In genomic region chr5:4735461-4735860, GRCm38 (mm10) we compare ENCODE assay signal across 23 mouse cellular contexts. TPM values are rescaled to one million over a fixed set of nuclear protein-coding genes. Genes with fewer than 3 reads are reported as not detected.
DNase-seq lines count a peak whose midpoint lies in the region; ATAC-seq and TF ChIP-seq lines count a peak whose summit lies in the region.
"Had no signal": no experiment of that assay in that cellular context is flagged by ENCODE, and none has a peak within 500 bp of the region (broad histone marks: within the 10 kb centered on the region; RNA-seq: fewer than 3 reads in every experiment).

No protein-coding gene starts in this region.

- no peak for TF ChIP-seq CTCF in kidney, adult 2 months (conservative IDR thresholded peaks at IDR 0.05; ENCODE audit: insufficient read depth, insufficient read length, low read depth, low read length)
- TF ChIP-seq CTCF in brain, embryonic 14.5 days (IDR thresholded peaks at IDR 0.05; ENCODE audit: borderline replicate concordance, extremely low read depth, insufficient read depth, insufficient read length), result no peak

- H3K9ac ChIP-seq in embryonic facial prominence, embryonic 14.5 days (ENCODE audit: low read depth, low read length), result no peak overlapping the region
- H3K9ac ChIP-seq in kidney, embryonic 15.5 days, result no peak overlapping the region
- H3K9ac ChIP-seq: embryonic facial prominence, embryonic 12.5 days; forebrain, embryonic 12.5 days; forebrain, embryonic 15.5 days; hindbrain, embryonic 12.5 days; hindbrain, embryonic 15.5 days had no signal

- no peak overlapping the region for H3K27ac ChIP-seq in embryonic facial prominence, embryonic 14.5 days (replicated peaks; ENCODE audit: low read depth, low read length)
- H3K27ac ChIP-seq in embryonic facial prominence, embryonic 10.5 days (replicated peaks), result no peak overlapping the region
- H3K27ac ChIP-seq in kidney, adult 2 months (ENCODE audit: insufficient read depth, low read depth, low read length), result peak overlapping the region; percentile 5
- no peak overlapping the region for H3K27ac ChIP-seq in kidney, embryonic 15.5 days
- H3K27ac ChIP-seq: embryonic facial prominence, embryonic 12.5 days; forebrain, embryonic 12.5 days; forebrain, embryonic 15.5 days; heart, adult 2 months; hindbrain, embryonic 12.5 days; hindbrain, embryonic 15.5 days had no signal

- ATAC-seq in embryonic facial prominence, embryonic 14.5 days (ENCODE audit: low read depth), result peak; percentile 44; the same call in 1 of the 2 replicates
- ATAC-seq in kidney, embryonic 15.5 days (replicated peaks; ENCODE audit: low FRiP score), result no peak
- ATAC-seq: activated CD4-positive, CD25-positive, alpha-beta regulatory T cell, adult 4 months; forebrain, embryonic 15.5 days had no signal

- peaks cover 17% of the 10 kb centered on the region; the same call in 1 of the 2 replicates for H3K4me1 ChIP-seq in embryonic facial prominence, embryonic 14.5 days (ENCODE audit: control insufficient read depth, insufficient read depth, low read length)
- peaks cover 20% of the 10 kb centered on the region for H3K4me1 ChIP-seq in embryonic facial prominence, embryonic 10.5 days
- peaks cover 17% of the 10 kb centered on the region for H3K4me1 ChIP-seq in kidney, adult 2 months (ENCODE audit: control insufficient read depth, insufficient read depth, low read length)
- H3K4me1 ChIP-seq in kidney, embryonic 15.5 days, result 0 out of 2 replicates have a peak, but pooled peaks cover 11% of the 10 kb centered on the region

- DNase-seq in embryonic facial prominence, embryonic 14.5 days (ENCODE audit: low spot score), result no peak
- no peak for DNase-seq in embryonic facial prominence, embryonic 10.5 days (ENCODE audit: low spot score)
- DNase-seq in kidney, adult 2 months, result peak; percentile 83
- DNase-seq in brain, embryonic 14.5 days (ENCODE audit: low read depth), result peak; percentile 20
- peak; percentile 59 to 61 for DNase-seq in kidney, postnatal 36 days
- no peak for DNase-seq in left cerebral cortex, postnatal 4 days
- DNase-seq: adrenal gland, adult 8-10 months; adrenal gland, postnatal 25 days; cerebellum, adult 18-20 months; cerebellum, adult 9-10 months; cerebellum, postnatal 14 days; gastrocnemius, postnatal 10 days; gastrocnemius, postnatal 36 days; heart, adult 2 months had no signal

- WGBS in embryonic facial prominence, embryonic 14.5 days, result 64% methylated on average over 7 of the region's 7 CpGs
- 65% methylated on average over 7 of the region's 7 CpGs for WGBS in embryonic facial prominence, embryonic 10.5 days
- 55% methylated on average over 7 of the region's 7 CpGs for WGBS in kidney, adult 2 months
- WGBS in kidney, embryonic 15.5 days, result 69% methylated on average over 7 of the region's 7 CpGs

- TF ChIP-seq POLR2A in kidney, adult 2 months (IDR thresholded peaks at IDR 0.05; ENCODE audit: low read depth, low read length), result no peak
- TF ChIP-seq POLR2A in brain, embryonic 14.5 days (IDR thresholded peaks at IDR 0.05; ENCODE audit: borderline replicate concordance, extremely low read depth, insufficient read depth, insufficient read length, poor library complexity, severe bottlenecking), result no peak

- H3K4me2 ChIP-seq in embryonic facial prominence, embryonic 14.5 days (ENCODE audit: low read depth, low read length), result no peak overlapping the region
- H3K4me2 ChIP-seq in kidney, embryonic 15.5 days, result no peak overlapping the region
- H3K4me2 ChIP-seq: embryonic facial prominence, embryonic 12.5 days; forebrain, embryonic 12.5 days; forebrain, embryonic 15.5 days; heart, embryonic 11.5 days; hindbrain, embryonic 12.5 days; hindbrain, embryonic 15.5 days had no signal

- no peaks in the 10 kb centered on the region for H3K9me3 ChIP-seq in embryonic facial prominence, embryonic 14.5 days (ENCODE audit: control insufficient read depth, low read length)
- H3K9me3 ChIP-seq in embryonic facial prominence, embryonic 10.5 days, result no peaks in the 10 kb centered on the region
- H3K9me3 ChIP-seq in kidney, embryonic 15.5 days (replicated peaks), result no peaks in the 10 kb centered on the region
- H3K9me3 ChIP-seq: embryonic facial prominence, embryonic 12.5 days; forebrain, embryonic 12.5 days; forebrain, embryonic 15.5 days; hindbrain, embryonic 12.5 days; hindbrain, embryonic 15.5 days had no signal

- H3K4me3 ChIP-seq in embryonic facial prominence, embryonic 14.5 days (ENCODE audit: low read depth, low read length), result no peak overlapping the region
- no peak overlapping the region for H3K4me3 ChIP-seq in embryonic facial prominence, embryonic 10.5 days
- no peak overlapping the region for H3K4me3 ChIP-seq in kidney, adult 2 months (ENCODE audit: insufficient read depth, low read depth, low read length)
- H3K4me3 ChIP-seq in kidney, embryonic 15.5 days (replicated peaks), result no peak overlapping the region
- H3K4me3 ChIP-seq: embryonic facial prominence, embryonic 12.5 days; erythroblast, embryonic 14.5 days; forebrain, embryonic 12.5 days; forebrain, embryonic 15.5 days; heart, adult 2 months; hindbrain, embryonic 12.5 days; hindbrain, embryonic 15.5 days had no signal

- no peaks in the 10 kb centered on the region for H3K27me3 ChIP-seq in embryonic facial prominence, embryonic 14.5 days (replicated peaks; ENCODE audit: control insufficient read depth, insufficient read depth, low read length)
- H3K27me3 ChIP-seq in embryonic facial prominence, embryonic 10.5 days (replicated peaks; ENCODE audit: low read depth, poor library complexity, severe bottlenecking), result peaks cover 10% of the 10 kb centered on the region
- no peaks in the 10 kb centered on the region for H3K27me3 ChIP-seq in kidney, adult 2 months (replicated peaks; ENCODE audit: control insufficient read depth, insufficient read depth, low read length)
- H3K27me3 ChIP-seq in kidney, embryonic 15.5 days, result no peaks in the 10 kb centered on the region
- H3K27me3 ChIP-seq: embryonic facial prominence, embryonic 12.5 days; forebrain, embryonic 15.5 days; hindbrain, embryonic 15.5 days had no signal

- no peaks in the 10 kb centered on the region for H3K36me3 ChIP-seq in embryonic facial prominence, embryonic 14.5 days (ENCODE audit: control insufficient read depth, insufficient read depth, low read length)
- H3K36me3 ChIP-seq in embryonic facial prominence, embryonic 10.5 days (replicated peaks), result no peaks in the 10 kb centered on the region
- no peaks in the 10 kb centered on the region for H3K36me3 ChIP-seq in kidney, adult 2 months (ENCODE audit: control insufficient read depth, insufficient read depth, low read length)
- H3K36me3 ChIP-seq in kidney, embryonic 15.5 days, result no peaks in the 10 kb centered on the region
- H3K36me3 ChIP-seq: embryonic facial prominence, embryonic 12.5 days; forebrain, embryonic 12.5 days; forebrain, embryonic 15.5 days; hindbrain, embryonic 12.5 days; hindbrain, embryonic 15.5 days had no signal

- intact Hi-C loops in left cerebral cortex, postnatal 4 days (cut with DNase I), result no loop called here

RNA-seq across cellular contexts. Expression of gene Fzd1, which starts 22.4 kb away (rescaled TPM):
- polyA plus RNA-seq in embryonic facial prominence, embryonic 14.5 days (2014; fragmentation: Nextera tagmentation; extraction: Ambion mirVana), result 29.6 and 31.8 TPM in 2 replicates
- 14.9 and 16.5 TPM in 2 replicates for polyA plus RNA-seq in embryonic facial prominence, embryonic 10.5 days (2016; fragmentation: Nextera tagmentation; extraction: Ambion mirVana)
- polyA plus RNA-seq in kidney, adult 2 months (2012; rRNA removed), result 49.4 and 58.6 TPM in 2 replicates
- polyA plus RNA-seq in kidney, embryonic 15.5 days (2015; fragmentation: Nextera tagmentation; extraction: Ambion mirVana), result 38.2 and 41.6 TPM in 2 replicates
- polyA plus RNA-seq in brain, embryonic 14.5 days (2012; rRNA removed), result 52.8 and 55.7 TPM in 2 replicates
- total RNA-seq in left cerebral cortex, postnatal 4 days (2021), result 10 to 100 TPM; 13.2 to 14.0 TPM
- polyA plus RNA-seq: activated CD4-positive, CD25-positive, alpha-beta regulatory T cell, adult 4 months had no signal

Comparison
In these comparisons a context has a peak if more than half of its experiments do, and no peak if none do; other contexts are left out.
1. DNase-seq: peak in kidney, adult 2 months (single experiment), brain, embryonic 14.5 days (single experiment) and kidney, postnatal 36 days (2 of 2); none in embryonic facial prominence, embryonic 14.5 days (single experiment), embryonic facial prominence, embryonic 10.5 days (single experiment) and left cerebral cortex, postnatal 4 days (single experiment).